Mouse (Mus musculus) layer of hippocampus, adult 11-12 months (tissue): ENCODE data around the gene Itgb4.

Experiments
- DNase-seq: peaks from one replicate; pipeline ENCODE4 v3.0.0; 2022; ENCODE audit warnings: low spot score

Gene Itgb4

DNA sequence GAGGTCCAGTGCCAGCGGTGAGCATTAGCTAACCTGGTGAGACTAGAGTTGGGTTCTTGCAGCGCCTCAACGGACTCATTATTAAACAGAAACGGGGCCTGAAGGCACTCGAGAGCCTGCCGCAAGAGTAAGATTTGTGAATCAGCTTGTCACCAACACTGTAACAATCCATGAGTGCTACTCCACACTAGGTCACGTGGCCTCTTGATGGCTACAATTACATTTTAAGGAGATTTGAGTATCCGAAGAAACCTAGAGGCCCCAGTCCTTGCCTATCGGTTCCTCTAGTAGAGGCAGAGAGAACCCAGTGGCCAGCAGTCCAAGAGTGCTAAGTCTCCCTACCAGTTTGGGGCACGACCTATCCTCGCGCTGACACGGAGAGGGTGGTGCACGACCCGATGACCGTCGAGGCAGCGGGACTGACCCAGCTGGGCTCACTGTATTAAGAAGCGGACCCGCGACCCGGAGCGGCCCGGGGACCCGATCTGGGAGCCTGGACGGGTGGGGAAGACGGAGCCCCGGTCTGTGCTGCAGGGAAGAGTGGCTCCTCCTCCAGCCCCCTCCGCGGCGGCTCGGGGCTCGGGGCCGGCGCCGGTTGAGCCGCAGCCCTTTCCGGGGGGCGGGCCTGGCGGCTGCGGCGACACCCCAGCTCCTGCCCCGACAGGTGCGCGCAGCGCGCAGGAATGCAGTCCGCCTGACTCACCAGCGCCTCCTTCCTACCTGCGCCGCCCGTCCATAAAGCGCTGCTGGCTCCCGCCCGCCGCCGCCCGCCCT is at the start of gene Itgb4:
Gene Itgb4, plus strand, starts transcription at position 401 of the 774 bp plus-strand sequence.
- no peak for DNase-seq

DNA sequence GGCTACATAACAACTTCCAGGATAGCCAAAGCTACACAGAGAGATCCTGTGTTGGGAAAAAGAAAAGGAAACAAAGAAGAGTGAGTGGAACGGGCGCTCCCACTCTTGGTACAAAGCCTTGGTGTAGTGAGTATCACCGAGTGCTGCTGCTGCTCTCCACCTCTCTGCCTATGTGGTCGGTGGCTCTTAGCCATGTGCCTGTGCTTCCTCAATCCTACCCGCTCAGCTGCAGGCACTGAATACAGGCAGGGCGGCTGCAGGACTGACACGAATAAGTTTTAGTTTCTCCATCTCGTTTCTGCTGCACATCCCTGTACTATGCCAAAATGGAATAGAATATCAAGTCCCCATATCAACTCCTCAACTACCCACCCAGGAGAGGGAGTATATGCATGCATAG is 45.5 kb upstream of the Itgb4 start:
- no peak for DNase-seq

DNA sequence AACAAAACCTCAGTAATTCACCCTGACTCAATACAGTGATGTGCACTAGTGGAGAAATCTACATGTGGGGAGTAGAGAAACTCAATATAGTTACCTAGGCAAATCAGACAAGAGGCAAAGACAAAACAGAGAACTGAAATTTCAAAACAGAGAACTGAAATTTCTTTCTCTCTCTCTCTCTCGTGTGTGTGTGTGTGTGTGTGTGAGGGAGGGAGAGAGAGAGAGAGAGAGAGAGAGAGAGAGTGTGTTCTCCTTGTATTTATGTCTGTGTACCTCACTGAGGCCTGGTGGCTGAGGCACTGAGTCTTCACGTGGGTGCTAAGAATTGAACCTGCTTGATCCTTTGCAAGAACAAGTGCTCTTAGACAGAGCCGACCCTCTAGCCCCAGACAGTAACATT is 44.7 kb upstream of the Itgb4 start:
- DNase-seq: no peak

DNA sequence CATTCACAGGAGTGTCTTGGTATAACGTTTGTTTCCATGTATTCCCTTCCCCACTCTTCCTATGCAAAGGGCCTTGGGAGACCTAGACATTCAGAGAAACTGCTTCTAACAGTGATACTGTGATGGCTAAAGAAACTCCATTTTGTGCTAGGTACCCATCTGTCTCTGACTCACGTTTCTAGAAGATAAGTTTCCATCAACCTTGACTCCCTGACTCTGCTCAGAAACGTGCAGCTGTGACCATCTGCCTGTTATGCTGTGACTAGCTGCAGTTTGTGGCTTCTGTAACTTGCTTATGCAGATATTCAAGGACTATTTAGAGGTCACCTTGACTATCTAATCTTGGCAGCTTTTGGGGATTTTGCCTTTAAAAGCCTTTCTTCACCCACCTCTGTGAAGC is 43.3 kb upstream of the Itgb4 start:
- no peak for DNase-seq

DNA sequence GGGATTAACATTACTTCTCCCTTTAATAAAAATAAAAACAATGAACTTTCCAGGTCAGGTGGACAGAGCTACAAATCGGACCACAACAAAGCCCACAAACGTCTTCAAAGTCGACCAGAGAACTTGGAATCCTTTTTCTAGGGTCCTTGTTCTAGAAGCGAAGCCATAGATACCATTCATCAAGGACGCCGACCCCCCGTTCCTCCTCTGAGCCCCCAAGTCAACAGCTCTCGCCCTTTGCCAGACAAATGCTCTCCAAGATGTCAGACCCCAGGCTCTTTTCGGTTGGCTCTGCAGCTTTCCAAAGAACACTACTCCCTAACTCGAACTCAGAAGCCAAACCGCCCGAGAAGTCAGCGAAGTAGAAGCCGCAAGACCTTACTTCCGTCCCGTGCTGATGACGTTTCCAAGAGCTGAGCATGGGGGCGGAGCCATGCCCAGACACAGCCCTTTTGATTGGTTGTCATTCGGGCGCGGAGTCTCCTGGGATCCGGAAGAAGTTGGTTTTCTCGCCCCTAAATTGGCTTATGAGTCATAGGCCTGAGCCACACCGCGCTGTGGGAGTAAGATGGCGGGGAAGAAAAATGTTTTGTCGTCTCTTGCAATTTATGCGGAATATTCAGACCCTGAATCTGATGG is 41.3 kb upstream of the Itgb4 start, which contains the start of the genes Sap30bp and Recql5:
Gene Sap30bp, plus strand, starts transcription at position 175 of the 639 bp plus-strand sequence.
Gene Recql5, minus strand, starts transcription at position 370 of the 639 bp plus-strand sequence.
- DNase-seq: peak; percentile 98

DNA sequence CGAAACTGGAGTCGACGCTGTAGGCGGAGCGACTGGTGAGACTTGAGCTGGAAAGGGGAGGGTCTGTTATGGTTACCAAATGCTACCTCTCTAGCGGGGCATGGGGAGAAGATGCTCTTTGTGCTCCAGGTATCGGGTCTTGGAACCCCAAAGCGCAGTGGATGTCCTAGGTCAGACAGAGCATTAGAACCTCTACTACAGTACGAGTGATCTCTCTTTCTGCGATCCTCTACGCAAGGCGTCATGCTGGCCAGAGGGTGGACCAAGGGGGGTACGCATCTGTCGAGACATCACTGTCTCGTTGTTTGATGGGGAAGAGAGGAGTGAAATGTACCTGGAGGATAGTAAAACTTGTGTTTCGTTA is 40.8 kb upstream of the Itgb4 start:
- no peak for DNase-seq

DNA sequence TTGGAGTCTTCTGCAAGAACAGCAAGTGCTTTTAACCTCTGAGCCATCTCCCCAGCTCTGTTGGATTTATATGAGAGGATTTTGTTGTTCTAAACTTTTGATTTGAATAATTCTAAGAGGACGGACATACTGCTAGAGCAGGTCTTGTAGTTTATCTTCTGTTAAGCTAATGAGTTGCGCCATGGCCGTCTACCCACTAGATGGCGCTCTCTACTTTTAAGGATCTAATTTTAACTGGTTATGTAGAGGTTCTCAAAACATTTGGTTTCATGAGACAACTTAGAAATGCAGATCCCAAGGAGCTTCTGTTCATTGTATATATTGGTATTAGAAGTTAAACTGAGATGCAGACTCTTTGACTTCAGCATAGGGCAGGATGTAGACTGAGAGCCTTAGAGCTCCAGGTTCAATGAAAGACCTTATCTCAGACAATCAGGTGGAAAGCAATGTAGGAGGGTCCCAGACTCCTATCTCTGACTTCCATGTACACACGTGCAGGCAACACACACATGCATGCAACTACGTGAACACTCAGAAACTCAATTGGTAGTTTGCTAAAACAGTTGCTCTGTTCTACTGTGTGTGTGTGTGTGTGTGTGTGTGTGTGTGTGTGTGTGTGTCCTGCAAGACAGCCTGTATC is 34.7 kb upstream of the Itgb4 start:
- peak; percentile 87 for DNase-seq

DNA sequence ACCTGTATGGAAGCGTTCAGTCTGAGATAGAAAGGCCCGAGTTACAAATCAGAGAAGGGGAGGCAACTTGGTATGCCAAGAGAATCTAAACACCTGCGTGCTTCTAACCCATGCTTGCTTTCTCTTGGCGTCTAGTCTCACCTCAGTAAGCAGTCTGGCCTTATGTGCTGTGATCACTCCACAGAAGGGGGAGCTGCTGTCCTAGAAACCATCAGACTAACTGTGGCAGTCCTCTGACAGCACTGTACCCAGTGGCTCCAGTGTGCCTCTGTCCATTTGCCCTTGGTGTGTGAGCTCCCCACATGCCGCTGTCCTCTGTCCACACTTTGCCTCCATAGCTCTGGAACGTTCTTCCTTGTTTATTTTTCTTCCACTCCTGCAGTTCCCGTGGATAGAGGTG is 32.5 kb upstream of the Itgb4 start:
- DNase-seq: no peak

DNA sequence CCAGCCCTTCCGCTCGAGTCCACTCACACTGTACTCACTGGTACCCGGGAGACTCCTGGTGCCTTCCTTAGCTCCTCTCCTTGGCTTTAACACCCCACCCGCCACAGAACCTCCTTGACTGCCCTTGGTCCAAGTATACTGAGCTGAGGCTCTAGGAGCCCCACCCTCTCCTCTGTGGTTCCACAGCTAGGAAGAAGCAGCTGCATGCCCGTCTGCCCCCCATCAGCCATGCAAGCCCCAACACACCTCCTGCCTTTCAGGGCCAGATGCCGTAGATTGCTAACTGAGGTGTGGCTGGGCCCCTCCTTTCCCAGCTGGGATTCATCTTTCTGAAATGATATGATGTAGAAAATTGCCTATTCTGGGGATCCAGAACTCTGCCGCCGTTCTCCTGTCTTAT is 29.3 kb upstream of the Itgb4 start:
- DNase-seq: no peak

DNA sequence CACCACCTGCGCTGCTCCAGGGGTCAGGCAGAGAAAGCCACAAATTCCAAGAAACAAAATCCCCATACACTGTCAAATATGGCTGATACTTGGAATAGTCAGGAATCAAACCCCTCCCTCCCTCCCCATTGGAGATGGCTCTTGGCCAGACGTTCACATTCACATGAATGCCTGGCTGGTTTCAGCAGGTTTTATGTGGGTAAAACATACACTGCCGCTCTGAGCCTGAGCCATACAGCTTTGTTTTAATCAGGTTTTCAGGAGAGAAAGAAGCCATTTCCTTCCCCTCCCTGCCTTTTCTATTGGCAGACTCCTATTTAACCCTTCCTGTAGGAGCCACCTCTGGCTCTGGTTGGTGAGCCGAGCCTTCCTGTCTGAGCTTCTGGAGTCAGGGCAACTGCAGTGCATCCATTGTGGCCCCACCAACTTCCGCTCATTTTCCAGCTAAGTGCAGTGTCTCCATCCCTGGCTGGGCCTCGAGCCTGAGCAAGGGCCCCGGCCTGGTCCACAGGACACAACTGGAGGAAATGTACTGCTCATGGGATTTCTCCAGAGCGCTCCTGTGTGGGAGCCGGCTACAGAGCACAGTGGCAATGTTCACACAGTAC is 28.2 kb upstream of the Itgb4 start:
- DNase-seq: no peak

DNA sequence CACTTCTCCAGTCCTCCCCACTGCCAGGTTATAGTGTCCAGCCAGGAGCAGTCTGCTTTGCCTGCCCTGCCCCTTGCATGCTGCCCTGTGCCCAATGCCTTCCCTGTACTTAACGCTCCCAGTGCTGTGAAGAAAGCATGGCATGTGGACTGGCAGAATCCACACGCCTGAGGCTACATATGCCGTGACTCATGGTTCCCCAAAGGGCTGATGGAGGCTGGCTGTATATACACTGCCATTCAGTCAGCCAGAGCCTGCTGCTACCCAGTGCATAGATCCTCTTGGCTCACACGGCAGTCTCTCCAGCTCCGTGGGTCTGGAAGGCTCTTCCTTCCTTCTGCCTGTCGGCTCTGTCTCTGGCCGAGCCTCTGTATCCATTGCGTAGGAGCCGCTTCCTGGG is 26.2 kb upstream of the Itgb4 start:
- DNase-seq: no peak

DNA sequence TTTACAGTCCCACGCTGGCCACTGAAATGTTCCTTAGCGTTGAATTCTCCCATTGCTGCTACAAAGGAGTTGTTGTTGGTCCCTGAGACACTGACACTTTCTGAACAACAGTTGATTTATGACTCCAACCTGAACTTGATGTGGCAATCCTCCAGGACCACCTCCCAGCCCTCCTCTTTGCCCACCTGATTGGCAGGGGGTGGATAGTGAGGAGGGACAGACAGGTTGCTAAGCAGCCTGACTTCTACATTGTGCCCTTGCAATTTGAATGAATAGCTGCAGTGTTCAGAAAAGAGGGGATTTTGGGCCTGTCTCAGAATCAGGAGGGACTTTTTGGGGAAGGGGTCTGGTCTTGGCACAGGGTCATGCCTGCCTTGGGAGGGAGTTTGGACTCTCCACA is 23.8 kb upstream of the Itgb4 start:
- DNase-seq: no peak

DNA sequence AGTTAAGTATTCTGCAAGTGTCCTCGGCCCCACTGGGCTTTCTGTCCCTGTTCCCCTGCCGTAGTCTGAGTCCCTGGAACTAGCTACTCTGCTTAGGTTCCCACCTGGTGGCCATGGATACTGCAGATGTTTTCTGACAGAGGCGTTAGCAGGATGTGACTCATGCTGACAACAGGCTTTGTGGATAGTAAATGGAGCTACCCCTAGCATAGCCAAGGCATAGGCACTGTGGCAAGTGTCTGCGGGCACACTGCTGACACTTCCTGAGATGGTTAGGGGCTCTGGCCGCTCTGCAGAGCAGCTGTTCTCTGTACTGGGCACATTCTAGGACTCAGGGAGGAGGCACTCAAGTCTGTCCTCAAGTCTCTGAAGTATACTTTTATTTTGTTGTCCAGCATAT is 19.8 kb upstream of the Itgb4 start:
- DNase-seq: no peak

DNA sequence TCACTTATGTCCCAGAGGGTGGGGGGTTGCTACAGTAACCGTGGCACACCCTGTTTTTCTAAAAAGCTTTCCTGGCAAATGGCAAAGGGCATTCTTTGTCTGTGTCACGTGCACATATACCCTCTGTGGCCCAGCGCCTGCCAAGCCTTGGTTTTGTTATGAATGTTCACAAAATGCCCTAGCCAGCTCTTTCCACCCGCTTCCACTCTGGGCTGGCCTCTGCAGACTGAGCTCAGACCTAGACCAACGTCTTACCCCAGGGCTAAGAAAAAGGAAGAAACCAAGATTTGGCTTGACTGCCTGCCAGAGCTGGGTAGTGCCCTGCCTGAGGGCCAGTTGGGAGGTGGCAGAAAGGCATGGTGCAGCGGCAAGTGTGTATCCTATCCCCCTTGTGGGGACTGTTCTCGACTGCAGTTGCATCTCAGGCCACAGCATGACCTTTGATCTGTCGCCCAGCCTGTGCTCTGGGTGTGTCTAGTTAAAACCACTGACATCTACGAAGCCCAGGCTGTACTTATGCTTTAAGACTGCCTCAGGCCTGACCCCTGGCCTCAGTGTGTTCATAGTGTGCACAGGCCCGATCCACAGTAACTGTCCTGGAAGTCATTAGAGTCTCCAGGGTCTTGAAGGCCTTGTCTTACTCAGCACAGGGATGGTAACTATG is 19.2 kb upstream of the Itgb4 start:
- DNase-seq: peak; percentile 34

DNA sequence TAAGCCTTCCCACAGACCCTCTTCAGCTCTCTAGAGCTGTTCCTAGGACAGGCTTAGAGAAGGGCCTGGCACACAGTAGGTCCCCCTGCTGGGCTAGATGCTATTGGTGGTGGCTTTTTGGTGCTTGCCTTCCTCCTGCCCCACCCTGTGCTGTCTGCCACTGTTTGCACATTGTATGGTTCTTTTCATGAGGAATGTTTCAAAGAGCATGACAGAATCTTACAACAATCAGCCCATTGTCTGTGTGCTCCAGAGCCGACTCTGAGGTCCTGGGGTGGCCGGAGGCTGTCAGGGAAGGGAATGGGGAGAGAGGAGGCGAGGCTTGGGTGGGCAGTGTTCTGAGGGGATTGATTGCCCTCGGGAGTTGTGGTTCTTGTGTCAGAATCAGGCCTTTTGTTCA is 18.1 kb upstream of the Itgb4 start:
- peak; percentile 46 for DNase-seq

DNA sequence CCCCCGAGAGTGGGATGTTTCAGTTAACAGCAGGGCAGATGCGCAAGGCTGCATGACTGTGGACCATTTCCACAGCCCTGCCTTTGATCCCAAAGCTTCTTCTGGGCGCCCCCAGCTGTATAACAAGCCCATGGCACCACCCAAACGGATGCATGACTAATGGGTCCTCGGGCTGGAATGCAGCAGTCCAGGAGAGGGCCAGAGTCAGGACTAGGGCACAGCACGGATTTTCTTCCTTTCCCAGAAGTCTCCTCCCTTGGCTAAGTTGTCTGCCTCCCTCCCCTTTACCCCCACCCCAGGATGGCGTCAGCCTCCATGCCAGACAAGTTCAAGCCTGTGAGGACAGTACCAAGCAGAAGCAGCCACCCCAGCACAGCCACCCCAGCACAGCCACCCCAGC is 16.5 kb upstream of the Itgb4 start:
- DNase-seq: no peak

DNA sequence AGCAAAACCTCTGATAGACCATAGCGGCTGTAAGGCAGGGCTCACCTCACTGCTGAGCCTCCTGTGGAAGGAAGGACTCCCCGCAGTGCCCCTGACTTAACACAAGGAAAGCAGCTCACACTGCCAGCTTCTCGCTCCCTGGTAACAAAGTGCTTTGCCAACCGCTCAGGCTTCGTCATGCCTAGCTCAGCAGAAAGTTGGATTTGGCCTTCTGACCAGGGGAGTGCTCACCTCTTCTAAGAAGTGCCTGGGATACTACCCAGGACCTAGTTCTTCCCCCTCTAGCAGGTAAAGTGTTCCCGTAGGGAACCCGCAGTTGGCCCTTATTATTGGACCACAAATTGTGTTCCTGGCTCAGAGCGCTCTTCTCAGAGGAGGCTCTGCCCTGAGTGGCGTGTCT is 15.5 kb upstream of the Itgb4 start:
- no peak for DNase-seq

DNA sequence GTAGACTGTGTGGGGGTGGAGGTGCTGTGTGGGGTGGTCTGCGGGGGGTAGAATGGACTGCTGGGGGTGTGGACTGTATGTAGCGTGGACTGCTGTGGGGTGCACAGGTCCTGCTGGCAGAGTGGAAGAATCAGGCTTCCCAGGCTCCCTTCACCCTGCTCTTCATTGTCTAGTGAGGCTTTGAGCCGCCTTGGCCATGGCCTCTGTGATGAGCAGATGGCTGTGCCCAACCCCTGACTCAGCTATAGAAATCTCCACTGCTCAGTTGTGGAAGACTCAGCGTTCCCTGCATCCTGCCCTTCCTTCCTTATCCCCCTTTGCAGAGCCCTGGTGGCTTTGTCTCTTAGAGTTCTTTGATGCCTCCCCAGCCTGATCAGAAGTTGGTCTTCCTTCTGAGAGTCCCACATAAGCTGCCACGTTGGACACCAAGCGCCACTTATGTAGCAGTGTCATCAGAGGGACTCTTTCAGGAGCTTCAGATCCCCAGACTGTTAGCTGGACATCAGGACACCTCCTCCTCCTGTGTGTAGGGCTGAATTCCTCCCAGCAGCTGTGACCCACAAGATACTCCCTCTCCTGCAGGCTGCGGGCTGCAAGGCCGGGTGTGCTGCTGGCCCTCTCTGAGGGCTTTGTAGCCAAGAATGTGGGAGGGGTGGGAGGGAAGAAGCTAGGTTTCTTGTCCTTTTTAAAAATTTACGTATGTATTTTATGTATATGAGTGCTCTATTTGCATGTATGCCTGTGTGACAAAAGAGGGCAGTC is 11.7 kb upstream of the Itgb4 start:
- no peak for DNase-seq

DNA sequence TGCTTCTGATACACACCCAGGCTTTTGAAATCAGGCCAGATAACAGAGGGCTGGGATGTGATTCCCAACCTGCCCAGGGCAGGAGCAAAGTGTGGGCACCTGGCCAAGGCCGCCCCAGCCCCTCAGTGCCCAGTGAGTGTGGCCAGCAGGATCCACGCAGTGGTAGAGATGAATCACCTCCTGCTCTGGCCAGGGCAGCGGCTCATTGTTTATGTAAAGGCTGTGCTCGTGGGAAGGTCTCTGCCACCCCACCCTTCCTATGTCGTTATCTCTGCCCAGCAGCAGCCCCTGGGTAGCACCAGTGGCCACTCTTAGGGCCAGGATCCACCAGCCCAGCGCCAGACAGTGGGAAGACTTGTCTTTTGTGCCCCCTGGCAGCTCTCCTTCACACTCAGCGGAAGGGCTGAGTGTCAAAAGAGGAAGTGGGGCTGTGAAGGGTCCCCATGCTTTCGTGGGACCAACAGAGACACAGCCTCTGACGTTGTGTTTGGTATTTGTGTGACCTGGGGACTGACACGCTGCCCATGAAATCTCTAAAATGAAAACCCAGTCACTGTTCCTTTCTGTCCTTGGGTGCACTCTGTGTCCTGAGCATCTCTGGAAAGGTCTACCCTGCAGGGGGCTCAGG is 9.4 kb upstream of the Itgb4 start:
- DNase-seq: no peak

DNA sequence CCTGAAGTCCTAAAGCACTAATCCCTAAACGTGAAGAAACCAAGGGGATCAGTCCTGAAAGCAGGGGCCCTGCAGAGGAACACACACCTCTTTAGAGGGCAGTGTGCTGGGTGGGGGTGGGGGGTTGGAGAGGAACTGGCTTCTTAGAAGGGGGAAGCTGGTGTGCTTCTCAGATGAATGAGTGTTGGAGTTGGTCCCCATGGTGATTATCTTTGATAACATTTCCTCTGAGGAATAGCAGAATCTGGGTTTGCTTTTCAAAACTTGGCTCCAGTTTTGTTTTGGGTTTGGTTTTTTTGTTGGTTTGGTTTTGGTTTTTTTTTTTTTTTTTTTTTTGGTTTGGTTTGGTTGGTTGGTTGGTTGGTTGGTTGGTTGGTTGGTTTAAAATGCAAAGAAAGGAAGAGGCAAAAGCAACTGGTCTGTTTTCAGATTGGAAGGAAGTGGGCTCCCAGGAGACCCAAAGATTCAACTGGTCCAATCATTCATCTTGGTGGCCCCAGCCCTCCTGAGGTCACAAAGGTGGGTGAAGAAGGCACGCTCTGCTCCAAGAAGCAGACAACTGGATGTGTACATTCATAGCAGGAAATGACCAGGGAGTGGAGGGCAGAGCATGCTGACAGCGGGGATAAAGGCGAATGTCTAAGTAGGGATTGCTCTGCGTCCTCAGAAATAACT is 5.6 kb upstream of the Itgb4 start:
- DNase-seq: no peak
